Mouse (Mus musculus): ENCODE data around the gene Lrrc28.

DNA sequence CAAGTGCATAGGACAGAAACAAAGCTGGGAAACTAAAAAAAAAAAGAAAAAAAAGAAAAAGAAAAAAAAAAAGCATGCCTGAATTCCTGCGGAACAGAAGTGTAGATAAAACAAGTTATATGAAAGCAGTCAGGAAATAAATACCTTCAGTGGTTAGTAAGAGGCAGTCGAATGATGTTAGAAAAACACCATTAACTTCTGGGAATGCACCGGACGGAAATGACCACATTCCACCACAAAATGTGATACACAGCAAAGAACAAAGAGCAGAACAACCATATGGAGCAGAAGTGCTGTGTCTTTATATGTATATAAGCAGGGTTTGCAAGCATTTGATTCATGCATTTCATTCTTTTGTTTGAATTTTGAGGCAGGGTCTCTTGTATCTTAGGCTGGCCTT is 28.2 kb downstream of the Lrrc28 start:
- no peak for TF ChIP-seq CTCF (IDR thresholded peaks at IDR 0.05; ENCODE audit: borderline replicate concordance, extremely low read depth, insufficient read depth, insufficient read length)
- no peak for TF ChIP-seq POLR2A (IDR thresholded peaks at IDR 0.05; ENCODE audit: borderline replicate concordance, extremely low read depth, insufficient read depth, insufficient read length, poor library complexity, severe bottlenecking)
